Mouse (Mus musculus) liver, embryonic 14.5 days (tissue): ENCODE measurements around the gene Zbed4. TPM values are rescaled to one million over a fixed set of nuclear protein-coding genes. Genes with fewer than 3 reads are reported as not detected.
"Not testable (repeated sequence)": the region's sequence is repeated elsewhere in the genome, so short reads cannot be mapped to it uniquely, and the experiment has no call there.

Experiments
- ATAC-seq: fragments of 200-750 bp; cut with Nextera tagmentation; 2 replicates; pipeline ENCODE4 v1.8.0; 2017; ENCODE audit warnings: moderate number of reproducible peaks, mild to moderate bottlenecking, moderate library complexity; ENCODE audit not compliant: insufficient read depth
- DNase-seq, 3 experiments: peaks; one replicate each; pipeline ENCODE4 v3.0.0-alpha.2; 2012 to 2013; ENCODE audit warnings: low read depth in 3 of 3, low spot score in 3 of 3
- H3K27ac ChIP-seq: fragments of 300-500 bp; sonication (generic); 2 replicates; pipeline ENCODE4 v1.5.1; 2014; ENCODE audit warnings: moderate library complexity, mild to moderate bottlenecking, control low read depth, inconsistent platforms
- H3K27me3 ChIP-seq: fragments of 300-500 bp; sonication (generic); 2 replicates; pipeline ENCODE4 v1.6.1; 2014; ENCODE audit warnings: mild to moderate bottlenecking, low read length, moderate library complexity; ENCODE audit not compliant: control insufficient read depth, insufficient read depth
- H3K36me3 ChIP-seq: fragments of 300-500 bp; sonication (generic); replicated peaks from 2 replicates; pipeline ENCODE4 v1.6.1; 2014; ENCODE audit warnings: low read depth; ENCODE audit not compliant: control insufficient read depth, insufficient read depth
- H3K4me1 ChIP-seq, 2 experiments: fragments of 200-500 bp in 1 of 2; fragments of 300-500 bp in 1 of 2; sonication (generic) in 1 of 2; replicated peaks; 2 replicates each; pipeline ENCODE4 v1.6.1; 2012 to 2014; ENCODE audit warnings: antibody characterized with exemption in 1 of 2, inconsistent platforms in 1 of 2, low read length in 1 of 2; ENCODE audit not compliant: control insufficient read depth in 2 of 2, insufficient read depth in 2 of 2
- H3K4me2 ChIP-seq: fragments of 300-500 bp; sonication (generic); 2 replicates; pipeline ENCODE4 v1.6.1; 2014; ENCODE audit warnings: low read depth, mild to moderate bottlenecking, control low read depth, moderate library complexity
- H3K4me3 ChIP-seq, 2 experiments: fragments of 200-500 bp in 1 of 2; fragments of 300-500 bp in 1 of 2; sonication (generic) in 1 of 2; 2 replicates each; pipeline ENCODE4 v1.5.1; 2012 to 2014; ENCODE audit warnings: low read depth in 2 of 2, low read length in 2 of 2, mild to moderate bottlenecking in 2 of 2, control low read depth in 1 of 2, inconsistent platforms in 1 of 2, moderate library complexity in 1 of 2; ENCODE audit not compliant: insufficient read depth in 1 of 2
- H3K9ac ChIP-seq: fragments of 300-500 bp; sonication (generic); replicated peaks from 2 replicates; pipeline ENCODE4 v1.6.1; 2014; ENCODE audit warnings: mild to moderate bottlenecking, control low read depth, moderate library complexity
- H3K9me3 ChIP-seq: fragments of 300-500 bp; sonication (generic); 2 replicates; pipeline ENCODE4 v1.6.1; 2016; ENCODE audit warnings: low read length, mixed read lengths; ENCODE audit not compliant: control insufficient read depth
- CTCF ChIP-seq: IDR thresholded peaks from 2 replicates; pipeline ENCODE4 v1.5.1; 2016; ENCODE audit warnings: antibody characterized with exemption, low read depth, control low read depth
- EP300 ChIP-seq: IDR thresholded peaks from 2 replicates; pipeline ENCODE4 v1.6.1; 2016; ENCODE audit warnings: antibody characterized with exemption, low read depth
- WGBS: fragments of 180-500 bp; shearing (Covaris S2); extraction: QIAGEN DNeasy Blood & Tissue Kit; methylation state at CpG from one replicate; pipeline ENCODE4 v1.1.7; 2014; ENCODE audit not compliant: insufficient replicate concordance; 5-methylcytosine and 5-hydroxymethylcytosine counted together
- polyA plus RNA-seq, 2 experiments: library from polyadenylated mRNA; depleted of rRNA in 1 of 2; stranded (reverse) in 1 of 2; unstranded in 1 of 2; fragments of >200 nt; fragmentation: Nextera tagmentation in 1 of 2; extraction: Ambion mirVana in 1 of 2; gene quantifications; 2 replicates each; pipeline versions ENCODE4 v1.2.1 to v1.2.3; 2012 to 2014

Gene Zbed4
- polyA plus RNA-seq, 2 experiments, result 8.0 to 11.5 TPM

DNA sequence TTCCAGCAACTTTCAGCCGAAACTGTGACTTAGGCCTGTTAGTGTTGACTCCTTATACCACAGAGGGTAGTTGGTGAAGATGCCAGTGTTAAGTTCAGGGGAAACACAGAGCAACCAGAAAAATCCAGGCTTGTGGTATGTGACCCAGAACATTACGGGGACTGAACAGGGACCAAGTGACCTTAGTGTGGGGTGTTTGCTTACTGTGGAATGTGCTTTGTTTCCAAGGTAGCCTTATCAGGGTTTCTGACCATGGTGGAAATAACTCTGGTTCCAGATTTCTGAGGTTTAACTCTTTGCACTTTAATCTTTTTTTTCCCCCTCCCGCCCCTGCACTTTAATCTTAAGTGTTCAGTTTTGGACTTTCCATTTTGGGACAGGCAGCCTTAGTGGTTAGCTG, 6.6 kb downstream of the Zbed4 start:
- Histone ChIP-seq H3K27ac (no peak overlapping the region), H3K36me3 (peaks cover 42% of the 10 kb centered on the region), H3K9ac (no peak overlapping the region), H3K9me3 (no peaks in the 10 kb centered on the region), H3K4me1 (peaks cover 22 to 32% of the 10 kb centered on the region in 2 experiments), H3K4me2 (no peak overlapping the region), H3K4me3 (no peak overlapping the region), H3K27me3 (no peaks in the 10 kb centered on the region)
- ATAC-seq (no peak), DNase-seq (no peak)
- WGBS, result 73% methylated on average over 3 of the region's 3 CpGs
- TF ChIP-seq CTCF (no peak), EP300 (no peak)

DNA sequence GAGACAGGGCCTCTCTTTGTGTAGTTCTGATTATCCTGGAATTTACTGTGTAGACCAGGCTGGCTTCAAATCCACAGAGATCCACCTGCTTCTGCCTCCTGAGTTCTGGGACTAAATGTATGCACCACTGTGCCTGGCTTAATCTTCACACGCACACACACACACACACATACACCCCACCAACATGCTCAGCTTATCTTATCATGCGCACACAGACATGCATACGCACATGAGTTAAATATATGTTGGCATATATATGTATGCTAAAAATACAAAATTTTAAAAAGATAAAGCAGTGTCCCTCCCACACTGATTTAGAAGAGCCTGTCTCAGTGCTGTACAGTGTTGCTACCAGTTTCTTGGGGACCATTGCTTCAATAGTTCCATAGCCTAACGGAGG, 10.1 kb downstream of the Zbed4 start:
- DNase-seq (peak; percentile 70 to 76 (median 70)), ATAC-seq (peak; percentile 97)
- H3K4me2 ChIP-seq, result peak overlapping the region; percentile 39
- TF ChIP-seq CTCF (no peak), EP300 (peak; percentile 93)
- H3K27ac ChIP-seq, result peak overlapping the region; percentile 70
- peaks cover 17 to 28% of the 10 kb centered on the region in 2 experiments for H3K4me1 ChIP-seq
- no peaks in the 10 kb centered on the region for H3K27me3 ChIP-seq
- H3K4me3 ChIP-seq, result no peak overlapping the region
- H3K9me3 ChIP-seq, result no peaks in the 10 kb centered on the region
- peaks cover 33% of the 10 kb centered on the region for H3K36me3 ChIP-seq
- no peak overlapping the region for H3K9ac ChIP-seq
- WGBS, result 42% methylated on average over 4 of the region's 4 CpGs

DNA sequence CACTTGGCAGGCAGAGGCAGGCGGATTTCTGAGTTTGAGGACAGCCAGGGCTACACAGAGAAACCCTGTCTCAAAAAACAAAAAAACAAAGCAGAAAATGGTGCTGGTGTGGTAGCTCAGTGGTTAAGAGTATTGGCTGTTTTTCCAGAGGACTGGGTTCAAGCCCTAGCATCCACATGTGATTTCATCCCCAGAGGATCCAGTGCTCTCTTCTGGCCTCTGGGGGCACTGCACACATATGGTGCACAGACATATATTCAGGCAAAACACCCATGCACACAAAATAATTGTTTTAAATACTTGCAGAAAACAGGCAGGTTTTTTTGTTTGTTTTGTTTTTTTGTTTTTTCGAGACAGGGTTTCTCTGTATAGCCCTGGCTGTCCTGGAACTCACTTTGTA, 14.7 kb downstream of the Zbed4 start:
- peaks cover 18% of the 10 kb centered on the region for H3K36me3 ChIP-seq
- not testable (repeated sequence) for H3K27me3 ChIP-seq, H3K4me3 ChIP-seq, H3K27ac ChIP-seq, H3K4me2 ChIP-seq, ATAC-seq, H3K9me3 ChIP-seq, DNase-seq, H3K9ac ChIP-seq
- peaks cover 15 to 18% of the 10 kb centered on the region in 2 experiments for H3K4me1 ChIP-seq
- TF ChIP-seq CTCF, result peak; percentile 58
- 89% methylated on average over 2 of the region's 2 CpGs for WGBS

DNA sequence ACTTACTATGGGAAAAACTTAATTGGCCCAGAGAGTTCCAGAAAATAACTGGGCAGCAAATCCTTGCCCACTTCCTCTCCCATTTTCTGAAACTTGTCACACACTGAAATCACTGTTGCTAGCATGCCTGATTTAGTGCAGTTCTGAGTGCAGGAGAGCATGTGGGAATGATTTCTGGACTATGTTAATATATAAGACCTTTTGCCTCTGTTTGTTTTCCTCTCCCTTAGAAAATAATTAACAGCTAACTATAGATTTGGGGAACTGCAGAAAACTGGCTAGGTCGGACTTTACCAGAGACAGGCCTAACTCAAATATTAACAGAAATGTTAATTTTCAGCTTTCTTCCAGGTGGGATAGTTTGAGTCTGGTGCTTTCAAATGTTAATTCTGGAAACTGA, 17.1 kb downstream of the Zbed4 start:
- no peak for DNase-seq
- no peak for TF ChIP-seq EP300
- no peak for TF ChIP-seq CTCF
- no peak overlapping the region for H3K27ac ChIP-seq
- H3K36me3 ChIP-seq, result peaks cover 15% of the 10 kb centered on the region
- H3K4me1 ChIP-seq, result peaks cover 2 to 4% of the 10 kb centered on the region in 2 experiments; a peak in 2 of 4 replicates
- H3K4me2 ChIP-seq, result no peak overlapping the region
- WGBS, result 60% methylated on average over 1 of the region's 1 CpGs
- H3K27me3 ChIP-seq, result no peaks in the 10 kb centered on the region
- no peak overlapping the region for H3K4me3 ChIP-seq
- no peak for ATAC-seq
- H3K9ac ChIP-seq, result no peak overlapping the region
- no peaks in the 10 kb centered on the region for H3K9me3 ChIP-seq

DNA sequence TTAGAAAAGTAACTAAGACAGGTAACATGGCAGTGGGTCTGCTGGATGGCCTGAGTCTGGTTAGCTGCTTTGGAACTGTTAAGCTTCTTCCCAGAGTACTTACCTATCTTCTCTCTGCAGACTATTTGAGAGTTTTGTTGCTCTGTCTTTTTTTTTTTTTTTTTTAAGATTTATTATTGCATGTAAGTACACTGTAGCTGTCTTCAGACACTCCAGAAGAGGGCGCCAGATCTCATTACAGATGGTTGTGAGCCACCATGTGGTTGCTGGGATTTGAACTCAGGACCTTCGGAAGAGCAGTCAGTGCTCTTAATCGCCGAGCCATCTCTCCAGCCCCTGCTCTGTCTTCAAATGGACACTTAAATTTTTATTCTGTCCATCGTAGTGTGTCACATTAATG, 23.2 kb downstream of the Zbed4 start:
- H3K9ac ChIP-seq, H3K4me3 ChIP-seq, ATAC-seq, H3K4me2 ChIP-seq, H3K4me1 ChIP-seq, DNase-seq, H3K27me3 ChIP-seq, H3K27ac ChIP-seq, H3K9me3 ChIP-seq: not testable (repeated sequence)
- H3K36me3 ChIP-seq, result peaks cover 12% of the 10 kb centered on the region
- WGBS, result 80% methylated on average over 5 of the region's 5 CpGs
- peak; percentile 27; the same call in 1 of the 2 replicates for TF ChIP-seq CTCF
